Mouse (Mus musculus) layer of hippocampus, postnatal 14 days (tissue): ENCODE data around the gene Unc5cl. TPM values are rescaled to one million over a fixed set of nuclear protein-coding genes. Genes with fewer than 3 reads are reported as not detected.
A peak's percentile ranks its signal among the peaks of the same experiment; 100 is the strongest.

Experiments
- DNase-seq, 2 experiments: peaks; one replicate each; pipeline ENCODE4 v3.0.0; 2021 to 2022; ENCODE audit warnings: low spot score in 2 of 2, mixed read lengths in 1 of 2
- long read RNA-seq, 2 experiments: library from polyadenylated mRNA; stranded (forward); transcript quantifications; one replicate each; pipeline ENCODE4 v2.0.0; 2021
- total RNA-seq, 2 experiments: library from RNA; stranded (reverse); gene quantifications; 2 replicates each; pipeline ENCODE4 v1.2.3; 2021

Unc5cl gene
- 1 to 10 TPM in 1 of 2 experiments, under 1 TPM in 1; 0.36 to 1.0 TPM for total RNA-seq
- long read RNA-seq, experiment 1, partial matches to known transcripts = 0 of 1 reads
- long read RNA-seq, experiment 1, other reads (novel, unspliced or antisense) = 0 of 1 reads
- long read RNA-seq, experiment 2, partial matches to known transcripts = 1 of 1 reads
- long read RNA-seq, experiment 2, other reads (novel, unspliced or antisense) = 0 of 1 reads

DNA sequence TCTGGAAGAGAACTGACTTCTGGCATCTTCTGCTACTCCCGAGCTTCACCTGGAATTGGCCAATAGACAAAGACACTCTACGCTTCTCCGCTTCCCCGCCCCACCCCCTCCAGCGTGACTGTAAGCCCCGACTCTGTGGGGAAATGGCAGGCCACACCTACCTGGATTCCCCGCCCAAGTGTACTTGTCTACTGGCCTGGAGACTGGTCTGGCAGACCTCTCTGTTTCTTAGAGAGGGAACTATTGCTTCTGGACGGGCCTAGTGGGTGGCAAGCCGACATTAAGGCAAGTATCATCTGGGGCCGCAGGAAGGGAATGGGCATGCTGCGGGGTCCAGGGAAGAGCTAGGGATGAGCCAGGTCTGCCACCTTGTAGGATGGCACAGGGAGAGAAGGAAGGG is at the start of gene Unc5cl:
TSS of gene Unc5cl (plus strand) at position 214 of the 400 bp plus-strand sequence.
- DNase-seq = no peak

DNA sequence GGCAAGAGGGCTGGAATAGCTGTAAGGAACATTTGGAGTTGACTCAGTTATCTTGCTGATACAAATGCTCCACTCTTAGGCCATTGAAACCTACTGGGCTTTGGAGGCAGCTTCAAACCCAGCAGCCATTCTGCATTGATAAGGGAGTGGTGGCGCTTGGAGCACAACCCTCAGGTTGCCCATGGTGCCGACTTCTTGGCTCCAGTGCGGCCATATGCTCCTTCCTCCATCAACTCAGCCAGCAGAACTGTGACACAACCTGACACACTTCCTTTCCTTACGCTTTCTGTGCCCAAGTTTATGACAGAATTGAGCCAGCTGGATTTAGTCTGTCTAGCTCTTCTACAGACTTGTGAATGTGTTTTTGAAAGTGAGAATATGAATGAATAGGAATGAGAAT is 47.5 kb upstream of the Unc5cl start:
- DNase-seq = no peak

DNA sequence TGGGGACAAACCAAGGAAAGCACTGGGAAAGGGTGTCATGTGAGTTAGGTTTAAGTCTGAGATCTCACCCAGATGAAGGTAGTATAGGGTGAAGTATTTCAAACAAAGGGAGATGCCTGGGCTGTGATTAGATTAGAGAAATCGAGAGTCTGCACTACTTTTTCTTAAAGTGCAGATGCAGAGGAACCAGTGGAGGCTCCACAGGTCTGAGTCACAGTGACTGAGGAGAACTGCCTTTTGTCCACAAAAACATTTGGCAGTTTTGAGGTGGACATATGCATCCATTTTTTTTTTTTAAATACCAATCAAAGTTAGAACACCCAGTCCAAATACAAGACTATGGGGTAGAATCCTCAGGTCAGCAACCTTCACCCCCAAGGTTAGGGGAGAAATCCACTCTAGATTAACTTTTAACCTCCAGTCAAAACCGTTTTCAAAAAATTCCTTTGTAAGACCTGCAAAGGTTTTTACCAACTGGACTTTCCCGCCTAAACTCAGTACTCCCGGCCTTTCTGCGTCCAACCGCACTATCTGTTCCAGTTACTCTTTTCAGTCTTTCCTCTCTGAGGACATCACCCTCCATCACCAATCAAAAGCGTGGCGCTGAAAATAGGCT is 46.7 kb upstream of the Unc5cl start:
- DNase-seq = no peak

DNA sequence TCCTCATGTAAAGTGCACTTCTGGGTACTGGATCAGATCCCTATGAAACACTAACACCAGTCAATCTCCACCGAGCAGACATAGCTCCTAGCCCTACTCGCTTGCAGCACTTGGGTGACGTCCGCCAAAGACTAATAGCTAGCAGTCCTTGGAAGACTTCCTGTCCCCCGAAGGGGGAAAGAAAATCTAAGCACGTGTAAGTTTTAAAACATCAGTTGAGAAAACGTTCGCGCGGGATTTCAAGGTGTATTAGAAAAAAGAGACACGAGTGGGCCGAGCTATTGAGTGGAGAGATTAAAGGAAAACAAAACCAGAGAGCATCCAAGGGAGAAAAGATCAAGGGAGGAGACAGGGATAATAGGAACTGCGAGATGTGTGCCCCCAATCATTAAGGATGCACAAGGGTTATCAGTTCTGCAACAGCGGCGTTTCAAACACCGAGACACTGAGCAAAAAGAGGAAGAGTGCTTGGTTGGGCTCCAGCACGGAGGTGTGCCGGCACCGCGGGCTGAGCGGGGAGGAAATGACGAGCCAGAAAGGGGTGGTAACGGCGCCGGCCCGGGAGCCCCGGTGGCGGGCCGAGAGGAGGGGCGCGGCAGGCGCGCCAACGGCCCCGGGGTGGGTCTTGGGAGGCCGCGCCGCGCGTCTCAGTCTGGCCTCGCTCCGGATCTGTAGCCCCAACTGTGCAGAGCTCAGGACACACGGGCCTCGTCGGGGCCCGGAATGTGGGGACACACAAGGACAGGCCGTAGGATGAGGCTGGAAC is 46.0 kb upstream of the Unc5cl start:
- peak; percentile 66 to 67 for DNase-seq

DNA sequence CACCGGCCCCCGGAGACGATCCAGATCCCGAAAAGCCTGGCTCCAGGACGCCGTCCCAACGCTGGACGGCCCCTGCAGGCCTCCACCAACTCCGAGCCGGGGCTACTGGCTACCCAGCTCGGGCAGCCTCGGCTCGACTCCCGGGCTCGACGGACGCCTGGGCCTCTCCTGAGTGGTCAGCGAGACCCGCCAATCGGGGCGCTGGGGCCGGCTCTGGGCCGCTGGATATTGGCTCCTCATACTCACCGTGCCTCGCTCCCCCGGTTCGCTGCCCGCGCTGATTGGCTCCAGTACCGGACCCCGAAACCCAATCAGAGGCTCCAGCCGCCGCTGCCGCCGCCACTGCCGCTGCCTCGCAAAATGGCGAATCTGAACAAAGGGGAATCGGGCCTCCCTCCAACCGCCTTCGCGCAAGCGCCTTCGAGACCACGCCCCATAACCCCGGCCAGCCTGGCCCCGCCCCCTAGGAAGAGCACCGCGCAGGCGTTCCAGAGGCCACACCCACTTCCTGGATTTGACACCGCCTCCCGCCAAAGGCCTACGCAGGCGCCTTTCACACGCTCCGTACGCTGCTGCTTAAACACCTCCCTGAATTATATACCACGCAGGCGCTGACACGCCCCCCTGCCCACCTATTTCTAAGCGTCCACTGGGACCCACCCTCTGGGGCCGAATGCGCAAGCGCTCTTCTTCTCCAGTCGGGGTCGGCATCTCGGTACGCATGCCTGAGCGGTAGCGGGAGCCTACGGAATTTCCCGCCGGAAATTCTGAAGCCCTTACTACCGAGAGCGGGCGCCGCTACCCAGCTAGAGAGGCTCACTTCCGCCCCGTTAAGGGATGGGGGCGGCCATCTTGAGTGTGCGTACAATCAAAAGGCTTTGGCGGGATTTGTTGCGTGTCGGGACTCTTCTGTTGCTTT is 45.1 kb upstream of the Unc5cl start, which contains the start of the genes Nfya and Oard1:
TSS of gene Nfya (minus strand) at position 527 of the 919 bp plus-strand sequence.
TSS of gene Oard1 (plus strand) at position 635 of the 919 bp plus-strand sequence.
- DNase-seq = peak; percentile 100

DNA sequence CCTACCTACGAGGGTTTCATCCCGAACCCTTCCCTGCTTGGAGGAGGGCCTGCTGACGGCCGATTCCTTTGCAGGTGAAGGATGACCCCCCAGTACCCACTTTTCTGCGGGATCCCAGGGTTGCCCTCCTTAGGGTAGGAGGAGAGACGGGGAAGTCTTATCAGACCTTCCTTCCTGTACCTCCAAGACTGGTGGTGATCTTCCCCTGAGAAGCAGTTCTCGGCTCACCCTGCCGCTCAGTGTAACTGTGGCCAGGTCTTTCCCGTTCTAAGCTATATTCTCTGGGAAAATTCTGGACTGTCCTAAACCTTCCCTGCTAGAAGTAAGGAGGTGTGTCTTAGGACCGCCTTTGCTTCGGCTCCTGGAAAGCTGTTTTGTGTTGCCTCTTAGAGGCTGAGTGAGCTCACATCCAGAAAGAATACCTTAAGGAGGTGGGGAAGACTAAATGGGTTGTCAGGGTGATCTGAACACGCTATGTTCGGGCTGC is 44.4 kb upstream of the Unc5cl start:
- no peak for DNase-seq

DNA sequence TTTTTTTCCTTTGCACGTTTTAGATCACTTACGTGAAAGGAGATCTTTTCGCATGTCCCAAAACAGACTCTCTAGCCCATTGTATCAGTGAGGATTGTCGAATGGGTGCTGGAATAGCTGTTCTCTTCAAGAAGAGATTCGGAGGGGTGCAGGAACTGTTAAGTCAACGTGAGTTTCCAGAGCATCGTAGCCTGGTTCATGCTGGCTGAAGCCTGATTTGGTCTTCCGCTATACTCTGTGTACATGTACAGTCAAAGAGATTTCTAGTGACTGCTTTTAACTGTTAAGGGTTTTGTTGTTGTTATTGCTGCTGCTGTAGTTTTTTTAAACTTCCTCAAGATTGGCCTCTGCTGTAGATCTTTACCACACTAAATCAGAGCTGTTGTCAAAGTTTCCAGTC is 43.5 kb upstream of the Unc5cl start:
- DNase-seq = no peak

DNA sequence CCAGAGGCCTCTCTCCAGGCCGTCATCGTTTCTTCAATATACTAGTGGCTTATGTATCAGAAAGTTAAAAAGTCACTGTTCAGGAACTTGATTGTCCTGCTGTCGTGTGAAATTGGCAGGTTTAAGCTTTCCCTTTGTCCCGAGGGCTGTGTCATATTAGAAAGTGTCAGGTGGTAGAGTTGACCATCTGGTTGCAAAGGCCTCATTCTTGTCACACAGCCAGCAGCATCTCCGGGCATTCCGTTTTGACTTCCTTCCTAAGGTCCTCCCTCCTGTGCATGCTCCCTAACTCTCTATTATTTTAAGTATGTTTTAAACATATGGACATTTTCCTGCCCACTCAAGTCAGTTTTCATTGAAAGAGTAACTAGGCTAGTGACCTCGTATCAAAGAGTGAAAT is 38.7 kb upstream of the Unc5cl start:
- DNase-seq = no peak

DNA sequence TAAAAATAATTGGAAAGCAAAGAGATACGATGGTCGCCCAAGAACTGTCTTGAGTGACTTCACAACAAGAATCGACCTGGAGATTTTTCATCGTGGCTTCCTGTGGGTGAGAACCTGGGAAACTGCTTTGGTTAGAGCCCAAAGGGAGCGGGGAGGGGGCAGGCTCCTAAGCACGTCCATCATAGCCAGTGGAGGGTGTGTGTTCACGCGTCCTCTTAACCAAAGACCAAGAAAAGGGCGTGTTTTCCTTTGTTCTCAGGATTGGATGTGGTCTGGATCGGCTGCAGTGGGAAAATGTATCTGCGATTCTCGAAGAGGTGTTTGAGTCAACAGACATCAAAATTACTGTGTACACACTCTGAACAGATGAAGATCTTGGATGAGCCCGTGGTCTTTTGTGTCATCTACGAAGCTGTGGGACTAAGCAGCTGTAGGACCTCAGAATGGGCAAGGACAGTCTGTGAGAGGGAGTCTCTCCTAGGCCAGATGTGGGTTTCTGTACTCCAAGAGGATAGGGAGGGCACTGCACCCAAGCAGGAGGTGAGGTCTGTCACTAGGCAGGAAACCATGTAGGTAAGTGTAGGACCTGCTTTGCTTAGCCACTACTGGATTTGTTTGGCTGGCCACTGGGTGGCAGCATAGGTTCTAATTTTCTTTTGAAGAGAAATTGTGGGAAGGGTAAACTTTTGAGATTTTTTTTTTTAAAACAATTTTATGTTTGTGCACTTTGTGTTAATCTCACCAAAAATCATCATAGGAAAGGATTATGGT is 38.1 kb upstream of the Unc5cl start:
- peak; percentile 66 to 75 for DNase-seq

DNA sequence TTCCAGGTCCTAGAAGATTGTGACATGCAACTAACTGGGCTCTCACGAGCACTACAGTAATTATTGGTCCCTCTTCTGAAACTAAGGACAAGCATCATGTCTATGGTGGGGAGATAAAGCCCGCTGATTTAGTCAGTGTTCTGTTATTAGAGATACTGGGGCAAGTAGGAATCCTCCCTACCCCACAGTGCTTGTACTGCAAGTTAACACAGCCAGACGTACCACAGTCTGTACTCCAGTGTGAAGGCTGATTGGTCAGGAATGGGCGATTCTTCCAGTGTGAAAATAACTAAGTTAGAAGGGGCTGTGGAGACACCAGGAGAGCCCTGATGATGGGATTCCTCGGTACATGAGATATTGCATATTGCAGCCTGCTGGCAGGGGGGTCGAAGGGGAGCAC is 37.2 kb upstream of the Unc5cl start:
- DNase-seq = no peak

DNA sequence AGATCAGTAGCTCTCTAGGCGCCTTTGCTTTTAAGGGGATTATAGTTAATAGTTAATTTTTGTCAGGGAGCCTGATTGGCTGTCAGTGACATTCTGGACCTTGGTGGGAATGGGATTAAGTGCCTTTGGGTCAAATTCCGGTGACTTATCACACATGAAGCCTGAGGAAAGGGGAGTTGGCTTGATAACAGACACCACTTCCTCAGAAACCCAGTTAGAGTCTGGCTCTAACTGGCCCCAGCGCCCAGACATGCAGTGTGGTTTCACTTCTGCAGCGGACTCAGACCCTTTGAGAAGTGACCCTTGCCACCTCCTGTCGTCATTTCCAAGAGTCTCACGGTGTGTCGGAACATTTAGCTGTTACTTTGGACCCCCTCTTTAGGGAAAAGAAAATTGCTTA is 36.5 kb upstream of the Unc5cl start:
- no peak for DNase-seq

DNA sequence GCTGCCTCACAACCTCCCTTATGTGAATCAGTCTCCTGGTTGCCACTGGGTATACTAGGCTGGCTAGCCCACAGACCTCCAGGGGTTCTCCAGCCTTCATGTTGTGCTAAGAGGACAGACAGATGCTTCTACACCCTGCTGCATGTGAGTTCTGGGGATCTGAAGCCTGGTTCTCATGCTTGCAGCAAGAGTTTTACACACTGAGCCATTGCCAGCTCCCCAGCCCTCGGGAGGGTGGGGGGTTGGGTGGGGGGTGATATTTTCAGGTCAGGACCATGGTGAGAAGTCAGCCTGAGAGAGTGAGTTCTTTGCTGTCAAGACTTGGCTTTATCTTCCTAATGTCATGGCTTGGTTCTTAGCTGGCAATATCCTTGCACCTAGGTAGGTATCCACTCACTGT is 35.9 kb upstream of the Unc5cl start:
- no peak for DNase-seq

DNA sequence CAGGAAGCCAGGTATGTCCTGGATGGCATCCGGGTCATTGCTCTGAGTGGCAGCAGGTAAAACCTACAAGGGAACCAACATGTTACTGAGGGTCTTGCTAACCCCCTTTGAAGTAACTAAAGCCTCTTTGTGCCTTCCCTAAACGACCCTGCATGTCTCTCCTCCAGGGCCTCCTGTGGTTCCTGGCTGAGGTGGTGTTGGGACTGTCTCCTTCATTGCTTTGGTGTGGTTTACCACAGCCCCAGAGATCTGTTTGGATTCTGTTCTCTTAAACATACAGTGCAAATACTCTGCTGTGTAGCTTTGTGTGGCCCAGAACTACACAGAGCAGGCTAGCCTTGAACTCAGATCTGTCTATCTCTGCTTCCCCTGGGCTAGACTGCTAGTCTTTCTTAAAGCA is 35.1 kb upstream of the Unc5cl start:
- DNase-seq = no peak

DNA sequence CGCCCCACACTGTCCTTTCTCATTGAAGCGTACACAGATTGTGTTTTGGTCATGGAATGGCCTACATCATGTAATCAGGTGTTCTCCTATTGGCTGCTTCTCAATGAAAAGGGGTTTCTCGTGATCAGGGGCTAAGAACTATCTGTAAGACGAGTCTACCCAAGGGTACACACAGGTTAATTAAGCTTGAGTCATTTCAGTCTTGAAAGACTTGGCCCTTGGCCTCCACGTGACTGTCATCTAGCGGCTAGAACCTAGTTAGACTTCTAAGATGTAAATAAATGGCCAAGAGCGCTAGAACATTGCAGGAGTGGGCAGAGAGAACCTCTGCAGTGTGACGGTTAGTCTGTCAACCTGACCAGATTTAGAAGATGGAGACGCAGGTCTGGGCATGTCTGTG is 30.5 kb upstream of the Unc5cl start:
- DNase-seq = no peak

DNA sequence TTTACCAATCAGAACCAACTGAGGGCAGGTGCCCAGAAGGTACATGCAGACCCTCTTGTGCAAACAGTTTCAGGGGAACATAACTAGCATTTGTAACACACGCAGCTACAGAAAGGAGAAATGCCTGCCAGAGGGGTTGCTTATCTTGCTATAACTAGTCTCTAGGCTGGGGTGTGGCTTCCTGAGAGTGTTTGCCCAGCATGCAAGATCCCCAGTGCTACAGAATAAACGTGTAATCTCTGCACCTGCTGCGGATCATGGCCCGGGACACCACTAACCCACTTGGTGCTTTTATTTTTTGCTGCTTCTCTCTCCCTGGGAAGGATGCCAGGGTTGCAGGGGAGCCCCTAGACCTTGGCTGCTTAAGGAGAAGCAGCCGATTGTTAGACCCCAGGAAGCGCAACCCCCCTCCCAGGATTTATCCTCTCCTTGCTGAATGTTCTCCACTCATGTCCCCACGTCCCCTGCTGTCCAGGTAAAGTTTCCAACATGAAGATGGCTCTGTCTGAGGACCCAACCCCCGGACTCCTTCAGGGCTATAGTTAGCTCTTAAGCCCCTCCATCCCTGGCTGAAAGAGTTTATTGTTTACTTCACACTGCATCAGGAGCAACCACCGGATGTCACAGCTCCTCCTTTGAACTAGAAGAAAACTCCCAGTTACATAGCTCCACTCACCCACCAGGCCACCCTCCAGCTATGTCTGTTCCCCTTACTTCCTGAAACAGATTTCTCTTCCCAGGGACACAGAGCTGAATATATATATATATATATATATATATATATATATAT is 28.7 kb upstream of the Unc5cl start:
- DNase-seq = no peak

DNA sequence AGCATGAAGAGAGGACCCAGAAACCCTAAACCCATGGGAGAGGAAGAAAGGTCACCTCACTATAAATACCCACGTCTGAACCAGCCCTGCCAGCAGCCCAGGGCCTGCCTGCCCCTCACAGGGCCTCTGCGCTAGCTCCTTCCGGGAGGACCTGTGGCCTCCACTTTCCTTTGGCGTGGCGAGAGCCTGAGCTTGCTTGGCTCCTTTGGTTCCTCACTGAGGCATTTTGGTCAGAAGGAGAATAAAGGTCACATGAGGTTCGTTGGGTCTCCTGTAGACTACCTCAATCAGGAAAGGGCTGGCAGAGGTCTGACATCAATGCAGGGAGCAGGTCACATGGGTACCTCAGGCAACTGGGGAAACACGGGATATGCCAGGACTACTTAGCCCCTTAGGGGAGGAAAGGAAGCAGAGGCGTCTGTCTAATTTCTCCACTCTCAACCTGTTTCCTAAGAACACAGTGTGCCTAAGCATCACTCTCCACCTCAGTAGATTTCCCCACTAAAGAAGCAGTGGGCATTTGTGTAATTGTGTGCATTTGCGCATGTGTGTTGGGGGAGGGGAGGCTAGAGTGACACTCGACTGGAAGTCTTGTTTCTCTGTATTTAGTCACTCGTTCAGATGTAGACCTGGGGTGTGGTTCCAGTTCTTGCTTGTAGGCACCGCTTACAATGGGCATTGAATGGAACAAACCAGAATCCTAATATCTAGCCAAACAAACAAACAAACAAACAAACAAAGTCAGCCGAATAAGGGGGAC is 27.5 kb upstream of the Unc5cl start:
- DNase-seq = no peak

DNA sequence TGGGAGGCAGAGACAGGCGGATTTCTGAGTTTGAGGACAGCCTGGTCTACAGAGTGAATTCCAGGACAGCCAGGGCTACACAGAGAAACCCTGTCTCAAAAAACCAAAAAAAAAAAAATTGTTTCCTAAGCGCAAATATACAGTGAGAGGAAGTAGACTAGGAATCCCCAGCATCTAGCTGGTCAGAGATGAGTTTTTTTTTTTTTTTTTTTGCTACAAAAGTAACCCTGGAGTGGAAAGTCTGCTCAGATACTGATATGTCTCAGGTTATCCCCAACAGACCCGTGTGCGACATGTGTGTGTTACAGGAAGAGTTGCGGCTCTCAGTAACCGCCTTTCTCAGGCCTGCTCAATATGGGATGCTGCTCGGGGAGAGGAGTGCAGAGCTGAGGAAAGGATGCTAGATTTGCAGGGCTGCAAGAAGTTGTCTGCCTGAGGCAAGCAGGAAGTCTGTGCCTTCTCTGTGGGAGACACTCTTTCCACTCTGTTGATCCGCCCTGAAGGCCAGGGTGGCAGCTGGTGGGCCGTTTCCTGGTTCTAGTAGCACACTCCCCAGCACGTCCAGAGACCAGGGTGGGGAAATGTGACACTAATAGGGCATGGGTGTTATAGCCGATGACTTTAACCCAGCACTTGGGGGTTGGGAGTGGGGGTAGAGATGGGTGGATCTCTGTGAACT is 26.7 kb upstream of the Unc5cl start:
- no peak for DNase-seq

DNA sequence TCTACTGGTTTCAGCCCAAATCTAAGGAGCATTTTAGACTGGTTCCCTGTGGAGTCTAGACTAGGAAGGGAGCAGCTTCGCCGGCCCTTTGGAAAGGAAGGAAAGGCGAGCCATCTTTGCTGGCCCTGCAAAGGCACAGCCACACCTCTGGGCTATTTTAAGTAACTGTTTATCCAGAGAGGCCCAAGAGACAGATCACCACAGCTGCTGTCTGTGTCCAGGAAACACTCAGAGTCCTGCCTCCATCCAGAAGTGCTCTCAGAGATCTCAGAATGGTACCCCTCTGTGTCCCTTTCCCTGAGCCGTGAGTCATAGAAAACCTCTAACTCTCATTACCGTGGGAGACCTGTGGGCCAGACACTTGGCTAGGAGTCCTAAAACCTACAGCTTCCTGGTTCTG is 24.3 kb upstream of the Unc5cl start:
- no peak for DNase-seq
